Mouse (Mus musculus) liver, adult 2 months (tissue): ENCODE data around the gene Acp1. TPM values are rescaled to one million over a fixed set of nuclear protein-coding genes. Genes with fewer than 3 reads are reported as not detected.

Experiments
- DNase-seq: peaks from one replicate; pipeline ENCODE4 v3.0.0-alpha.2; 2011; ENCODE audit warnings: low read depth, low spot score; ENCODE audit errors: extremely low read depth
- H3K27ac ChIP-seq: fragments of 200-500 bp; replicated peaks from 2 replicates; pipeline ENCODE4 v1.5.1; 2012; ENCODE audit warnings: low read depth, mild to moderate bottlenecking, control low read depth, inconsistent platforms, low read length; ENCODE audit not compliant: insufficient read depth
- H3K27me3 ChIP-seq: fragments of 200-500 bp; 2 replicates; pipeline ENCODE4 v1.6.1; 2012; ENCODE audit warnings: mild to moderate bottlenecking, moderate library complexity, low read length, inconsistent platforms; ENCODE audit not compliant: control insufficient read depth, insufficient read depth
- H3K36me3 ChIP-seq: fragments of 200-500 bp; 2 replicates; pipeline ENCODE4 v1.6.1; 2012; ENCODE audit warnings: low read length, inconsistent platforms; ENCODE audit not compliant: control insufficient read depth, insufficient read depth
- H3K4me1 ChIP-seq: fragments of 200-500 bp; 2 replicates; pipeline ENCODE4 v1.6.1; 2011; ENCODE audit warnings: low read length; ENCODE audit not compliant: control insufficient read depth, insufficient read depth
- H3K4me3 ChIP-seq: fragments of 200-500 bp; 2 replicates; pipeline ENCODE4 v1.5.1; 2011; ENCODE audit warnings: low read depth, mild to moderate bottlenecking, control low read depth, low read length, moderate library complexity; ENCODE audit not compliant: insufficient read depth
- H3K79me2 ChIP-seq: fragments of 200-500 bp; 2 replicates; pipeline ENCODE4 v1.6.1; 2012; ENCODE audit warnings: inconsistent platforms, mild to moderate bottlenecking, low read length, moderate library complexity; ENCODE audit not compliant: control insufficient read depth, insufficient read depth
- H3K9ac ChIP-seq: fragments of 200-500 bp; 2 replicates; pipeline ENCODE4 v1.6.1; 2012; ENCODE audit warnings: low read depth, mild to moderate bottlenecking, control low read depth, inconsistent platforms, low read length
- CTCF ChIP-seq: fragments of 200-500 bp; IDR thresholded peaks from 2 replicates; pipeline ENCODE4 v1.5.1; 2011; ENCODE audit warnings: low read depth, low read length, control low read depth
- POLR2A ChIP-seq: fragments of 200-500 bp; IDR thresholded peaks from 2 replicates; pipeline ENCODE4 v1.6.1; 2011; ENCODE audit warnings: low read length, control low read depth; ENCODE audit not compliant: insufficient read depth; ENCODE audit errors: extremely low read depth
- WGBS: fragments of 180-500 bp; shearing (Covaris S2); methylation state at CpG from one replicate; pipeline ENCODE4 v1.1.7; 2018; 5-methylcytosine and 5-hydroxymethylcytosine counted together
- polyA plus RNA-seq: library from polyadenylated mRNA; depleted of rRNA; stranded (reverse); fragments of >200 nt; gene quantifications from 2 replicates; pipeline ENCODE4 v1.2.3, GENCODE M21; 2012; rRNA removed
- total RNA-seq: library from RNA; depleted of rRNA; stranded (reverse); fragments of >200 nt; gene quantifications from 2 replicates; pipeline ENCODE4 v1.2.3, GENCODE M21; 2014; rRNA removed

The Acp1 gene
- total and polyA plus RNA-seq, 2 experiments: 9.3 to 75.0 TPM

DNA sequence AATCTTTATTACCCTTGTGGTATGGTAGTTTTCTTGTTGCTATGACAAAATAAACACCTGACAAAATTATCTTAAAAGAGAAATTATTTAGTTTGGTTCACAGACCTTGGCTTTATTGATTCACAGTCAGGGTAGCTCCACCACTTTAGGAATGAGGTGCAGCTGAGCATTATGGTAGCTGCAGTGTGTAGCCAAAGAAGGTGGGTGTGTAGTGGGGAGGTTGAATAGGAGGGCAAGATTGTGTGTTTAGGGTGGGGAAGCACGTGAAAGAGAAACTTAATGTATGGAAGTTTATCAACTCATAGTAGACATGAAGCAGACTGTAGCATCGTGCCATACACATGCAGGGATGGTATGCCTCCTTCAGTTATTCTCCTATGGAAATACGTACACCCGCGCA lies 55.2 kb downstream of the Acp1 start:
- Histone ChIP-seq H3K9ac (no peak overlapping the region), H3K27me3 (no peaks in the 10 kb centered on the region), H3K79me2 (no peaks in the 10 kb centered on the region), H3K4me3 (no peak overlapping the region), H3K4me1 (no peaks in the 10 kb centered on the region), H3K36me3 (no peaks in the 10 kb centered on the region), H3K27ac (no peak overlapping the region)
- no peak for DNase-seq
- TF ChIP-seq POLR2A: no peak
- 80% methylated on average over 5 of the region's 5 CpGs for WGBS

DNA sequence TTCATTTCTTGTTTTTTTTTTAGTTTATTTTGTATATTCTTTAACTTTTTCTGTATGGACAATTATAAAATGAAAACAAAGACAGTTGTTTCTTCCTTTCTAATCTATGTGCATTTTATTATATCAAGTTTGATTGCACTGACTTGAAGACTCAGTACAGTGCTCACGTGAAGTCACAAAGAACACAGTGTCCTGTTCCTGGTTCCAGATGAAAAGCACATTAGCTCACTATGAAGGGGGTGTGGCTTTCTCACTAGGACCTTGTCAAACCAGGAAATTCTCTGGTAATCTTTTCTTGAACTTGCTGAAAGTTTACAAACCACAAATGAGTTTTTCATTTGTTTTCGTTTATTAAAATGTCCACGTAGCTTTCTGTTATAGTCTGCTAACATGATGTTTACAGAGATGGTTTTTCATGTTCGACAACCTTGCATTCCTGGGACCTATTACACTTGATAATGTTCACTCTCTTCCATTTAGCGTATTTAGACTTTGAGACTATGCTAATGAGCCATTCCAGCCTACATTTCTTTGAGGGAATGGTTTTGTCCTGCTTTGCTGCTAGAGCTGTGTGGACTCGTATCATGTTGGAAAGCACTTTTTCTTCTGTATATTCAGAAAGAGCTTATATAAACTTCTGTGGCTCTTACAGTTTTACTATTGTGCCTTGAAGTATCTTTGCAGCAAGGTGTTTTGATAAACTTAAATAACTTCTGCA lies 55.8 kb downstream of the Acp1 start:
- TF ChIP-seq POLR2A: no peak
- no peak for TF ChIP-seq CTCF
- Histone ChIP-seq H3K36me3 (no peaks in the 10 kb centered on the region), H3K9ac (no peak overlapping the region), H3K27ac (no peak overlapping the region), H3K27me3 (no peaks in the 10 kb centered on the region), H3K79me2 (no peaks in the 10 kb centered on the region), H3K4me3 (no peak overlapping the region), H3K4me1 (no peaks in the 10 kb centered on the region)
- 70% methylated on average over 6 of the region's 6 CpGs for WGBS
- no peak for DNase-seq

DNA sequence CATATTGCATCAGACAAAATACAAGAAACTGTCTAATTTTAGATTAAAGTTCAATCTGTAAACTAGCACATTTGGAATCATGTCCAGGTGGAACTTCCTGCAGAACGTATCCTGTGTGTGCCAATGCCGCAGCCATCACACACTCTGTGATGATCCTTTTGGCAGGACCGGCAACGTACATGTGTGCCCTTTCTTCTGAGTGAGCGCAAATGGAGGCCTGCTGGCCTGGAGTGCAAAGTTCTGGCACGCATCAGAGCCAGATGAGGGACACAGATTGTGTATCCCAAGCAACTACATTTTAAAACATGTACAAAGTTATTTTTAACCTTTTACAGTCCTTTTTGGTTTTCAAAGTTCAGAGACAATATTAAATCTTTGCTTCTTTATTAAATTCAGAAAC lies 59.5 kb downstream of the Acp1 start:
- DNase-seq: no peak
- Histone ChIP-seq H3K27me3 (no peaks in the 10 kb centered on the region), H3K9ac (no peak overlapping the region), H3K27ac (no peak overlapping the region), H3K4me1 (no peaks in the 10 kb centered on the region), H3K4me3 (no peak overlapping the region), H3K79me2 (no peaks in the 10 kb centered on the region), H3K36me3 (no peaks in the 10 kb centered on the region)
- TF ChIP-seq CTCF (no peak), POLR2A (no peak)
- WGBS: 89% methylated on average over 6 of the region's 6 CpGs

DNA sequence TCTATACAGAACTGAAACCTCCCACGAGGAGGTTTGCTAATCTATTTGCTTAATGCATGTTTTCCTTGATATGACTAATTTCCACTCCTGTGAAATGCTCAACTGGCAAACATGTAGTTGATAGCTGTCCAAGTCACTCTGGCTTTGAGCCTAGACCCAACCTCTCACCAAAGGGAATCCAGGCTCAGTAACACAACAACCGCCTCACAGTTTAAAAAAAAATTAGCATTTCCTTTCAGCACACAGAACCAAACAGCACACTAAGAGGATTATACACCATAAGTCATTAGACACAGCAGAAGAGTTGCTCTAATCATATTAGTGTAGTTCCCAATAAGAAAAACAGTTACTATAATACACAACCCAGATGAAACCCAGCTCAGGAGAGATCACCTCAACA lies 60.5 kb downstream of the Acp1 start:
- no peak overlapping the region for H3K4me3 ChIP-seq
- WGBS: 14% methylated on average over 2 of the region's 2 CpGs
- no peaks in the 10 kb centered on the region for H3K27me3 ChIP-seq
- H3K9ac ChIP-seq: no peak overlapping the region
- no peaks in the 10 kb centered on the region for H3K36me3 ChIP-seq
- H3K27ac ChIP-seq: no peak overlapping the region
- H3K4me1 ChIP-seq: no peaks in the 10 kb centered on the region
- peak; percentile 22 for DNase-seq
- TF ChIP-seq CTCF (no peak), POLR2A (no peak)
- H3K79me2 ChIP-seq: no peaks in the 10 kb centered on the region

DNA sequence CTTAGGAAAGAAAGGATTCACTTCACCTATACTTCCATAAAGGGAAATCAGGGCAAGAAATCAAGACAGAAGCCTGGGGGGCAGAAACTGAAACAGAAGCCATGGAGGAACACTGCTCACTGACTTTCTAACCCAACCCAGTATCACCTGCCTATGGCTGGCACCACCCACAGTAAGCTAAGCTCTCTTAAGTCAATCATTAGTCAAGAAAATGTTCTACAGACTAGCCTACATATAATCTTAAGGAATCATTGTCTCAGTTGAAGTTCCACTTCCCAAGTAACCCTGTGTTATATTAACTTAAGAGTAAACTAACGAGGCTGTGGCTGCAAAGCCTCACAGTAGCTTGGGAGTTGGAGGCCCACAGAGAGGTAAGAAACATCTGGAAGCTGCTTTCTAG lies 62.9 kb downstream of the Acp1 start:
- TF ChIP-seq CTCF: no peak
- TF ChIP-seq POLR2A: no peak
- 76% methylated on average over 1 of the region's 1 CpGs for WGBS
- no peaks in the 10 kb centered on the region for H3K36me3 ChIP-seq
- no peaks in the 10 kb centered on the region for H3K27me3 ChIP-seq
- no peaks in the 10 kb centered on the region for H3K4me1 ChIP-seq
- H3K4me3 ChIP-seq: no peak overlapping the region
- no peak for DNase-seq
- no peak overlapping the region for H3K9ac ChIP-seq
- H3K79me2 ChIP-seq: no peaks in the 10 kb centered on the region
- H3K27ac ChIP-seq: no peak overlapping the region

Other genes with a start within 250 kb of the Acp1 start
- gene Alkal2, start 27.3 kb downstream of the Acp1 start, total RNA-seq: not detected in 2 replicates
- gene Alkal2, start 27.3 kb downstream of the Acp1 start, polyA plus RNA-seq: not detected in 2 replicates
- gene Sh3yl1, start 79 bp upstream of the Acp1 start, total RNA-seq: 4.2 TPM in 2 replicates
- 4.1 and 5.2 TPM in 2 replicates for gene Sh3yl1, start 79 bp upstream of the Acp1 start, polyA plus RNA-seq
- 1.6 and 2.1 TPM in 2 replicates for gene Fam110c, start 162.3 kb upstream of the Acp1 start, total RNA-seq
- gene Fam110c, start 162.3 kb upstream of the Acp1 start, polyA plus RNA-seq: 0.42 and 0.53 TPM in 2 replicates